Mouse (Mus musculus) layer of hippocampus, adult 9-11 months (tissue): Measurements from ENCODE around the gene Hmgcl.

Source experiments
- DNase-seq: peaks from one replicate; pipeline ENCODE4 v3.0.0; 2022

The Hmgcl gene

DNA sequence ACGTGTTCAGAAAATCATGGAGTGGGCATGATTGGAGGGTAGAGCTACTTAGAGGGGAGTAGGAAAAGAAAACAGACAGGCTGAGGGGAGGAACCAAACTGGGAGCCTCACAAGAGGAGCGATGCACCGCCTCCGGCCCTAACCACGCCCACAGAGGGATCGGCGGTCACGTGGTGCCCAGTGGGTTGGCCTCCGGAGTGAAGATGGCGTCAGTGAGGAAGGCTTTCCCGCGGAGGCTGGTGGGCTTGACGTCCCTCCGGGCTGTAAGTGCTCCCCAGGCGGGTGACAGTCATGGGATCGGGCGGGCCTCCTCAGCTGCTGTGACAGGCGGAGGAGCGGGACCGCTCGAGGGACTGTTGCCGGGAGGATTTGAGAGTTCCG is at the start of gene Hmgcl:
Gene Hmgcl, plus strand, starts transcription at position 171 of the 381 bp plus-strand sequence.
- peak; percentile 95 for DNase-seq

DNA sequence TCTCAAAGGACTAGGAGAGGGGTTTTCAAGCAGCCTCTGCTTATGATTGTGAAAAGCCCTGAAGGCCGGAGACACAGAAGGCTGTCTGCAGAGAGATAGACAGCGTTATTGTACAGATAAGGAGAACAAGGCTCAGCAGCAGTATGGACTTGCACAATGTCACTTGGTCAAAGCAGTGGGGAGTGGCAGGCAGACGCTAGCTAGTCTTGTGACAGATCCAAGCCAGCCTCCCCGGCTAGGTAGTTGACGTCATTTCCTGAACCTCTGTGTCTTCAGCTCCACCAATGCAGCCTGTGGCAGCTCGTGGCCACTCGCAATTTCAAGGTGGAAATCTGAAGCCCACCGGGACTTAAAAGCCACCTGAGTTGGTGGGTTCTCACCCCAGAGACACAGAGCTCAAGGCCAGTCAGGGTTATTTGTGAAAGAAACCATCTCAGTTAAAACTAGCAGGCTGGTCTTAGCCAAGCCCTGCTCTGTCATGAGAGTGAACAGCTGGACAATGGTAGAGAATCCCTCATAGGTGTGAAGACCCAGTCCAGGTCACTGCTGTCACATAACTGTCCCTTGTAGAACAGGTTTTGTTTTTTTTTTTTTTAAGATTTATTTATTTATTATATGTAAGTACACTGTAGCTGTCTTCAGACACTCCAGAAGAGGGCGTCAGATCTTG is 47.7 kb upstream of the Hmgcl start:
- DNase-seq: peak; percentile 70

DNA sequence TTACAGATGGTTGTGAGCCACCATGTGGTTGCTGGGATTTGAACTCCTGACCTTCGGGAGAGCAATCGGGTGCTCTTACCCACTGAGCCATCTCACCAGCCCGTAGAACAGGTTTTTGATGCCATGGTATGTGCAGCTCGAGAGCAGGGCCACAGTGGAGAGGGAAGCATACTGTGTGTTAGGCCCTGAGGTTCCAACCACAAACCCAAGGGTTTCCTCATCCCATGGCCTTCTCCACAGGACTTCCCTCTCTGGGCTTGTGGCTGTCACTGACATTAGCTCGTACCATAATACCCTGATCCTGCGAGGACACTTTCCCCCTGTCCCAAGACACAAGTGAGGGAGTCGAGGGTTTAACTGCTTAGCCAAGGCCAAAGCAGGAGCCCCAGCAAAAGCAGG is 47.2 kb upstream of the Hmgcl start:
- no peak for DNase-seq

DNA sequence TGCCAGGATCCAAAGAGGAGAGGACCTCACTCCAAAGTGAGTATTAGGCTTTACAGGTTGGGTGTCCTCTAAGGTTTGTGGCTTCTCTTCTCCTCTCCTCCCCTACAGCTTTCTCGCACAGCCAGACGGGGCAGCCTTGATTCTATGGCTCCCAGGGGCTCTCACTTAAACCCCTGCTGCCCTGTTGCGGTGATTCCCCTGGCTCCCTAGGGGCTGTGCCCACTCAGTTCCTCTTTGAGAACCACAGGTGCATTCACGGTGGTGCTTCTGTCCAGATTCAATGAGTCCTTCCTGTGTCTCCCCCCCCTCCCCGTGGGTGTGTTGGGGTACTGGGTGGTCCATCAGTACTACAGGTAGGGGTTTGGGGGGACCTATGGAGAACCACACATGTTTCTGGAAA is 46.2 kb upstream of the Hmgcl start:
- DNase-seq: no peak

DNA sequence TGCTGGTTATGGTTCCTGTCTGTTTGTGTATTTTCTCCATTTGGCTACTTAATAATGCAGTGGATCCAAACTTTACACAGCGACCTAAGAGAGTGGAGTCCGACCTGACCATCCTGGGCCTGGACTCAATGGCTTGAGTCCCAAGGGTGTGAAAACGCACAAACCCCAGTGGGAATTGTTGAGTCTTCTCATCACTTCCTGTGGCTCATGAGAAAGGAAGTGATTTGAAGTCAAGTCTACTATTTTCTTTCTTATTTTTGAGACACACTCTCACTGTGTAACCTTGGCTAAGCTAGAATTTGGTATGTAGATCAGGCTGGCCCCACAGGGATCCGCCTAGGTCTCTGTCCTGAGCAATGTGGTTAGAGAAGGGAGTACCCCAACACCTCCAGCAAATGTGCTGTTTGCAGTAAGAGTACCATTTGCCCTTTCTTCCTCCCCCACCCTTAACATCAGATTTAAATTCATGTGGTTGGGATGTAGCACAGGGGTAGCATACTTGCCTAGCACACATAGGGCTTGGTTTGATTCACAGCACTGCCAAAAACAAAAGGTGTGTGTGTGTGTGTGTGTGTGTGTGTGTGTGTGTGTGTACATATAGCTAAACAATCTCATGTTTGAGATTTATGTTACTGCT is 43.5 kb upstream of the Hmgcl start:
- DNase-seq: no peak

DNA sequence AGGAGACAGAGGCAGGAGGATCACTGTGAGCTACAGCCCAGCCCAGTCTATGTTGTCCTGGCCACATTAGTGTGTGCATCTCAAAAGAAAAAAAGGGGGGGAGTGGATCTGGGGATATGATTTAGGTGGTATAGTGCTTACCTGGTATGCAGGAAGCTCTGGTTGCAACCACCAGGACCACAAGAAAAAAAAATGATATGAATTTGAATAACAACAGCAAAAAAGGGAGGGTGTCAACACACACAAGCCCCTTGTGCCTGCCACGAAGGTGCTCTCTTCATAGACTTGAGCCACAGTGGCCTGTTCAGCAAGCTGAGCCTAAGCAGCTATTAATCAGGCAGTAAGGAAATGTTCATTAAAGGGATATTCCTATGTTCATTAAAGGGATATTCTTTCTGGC is 41.4 kb upstream of the Hmgcl start:
- no peak for DNase-seq

DNA sequence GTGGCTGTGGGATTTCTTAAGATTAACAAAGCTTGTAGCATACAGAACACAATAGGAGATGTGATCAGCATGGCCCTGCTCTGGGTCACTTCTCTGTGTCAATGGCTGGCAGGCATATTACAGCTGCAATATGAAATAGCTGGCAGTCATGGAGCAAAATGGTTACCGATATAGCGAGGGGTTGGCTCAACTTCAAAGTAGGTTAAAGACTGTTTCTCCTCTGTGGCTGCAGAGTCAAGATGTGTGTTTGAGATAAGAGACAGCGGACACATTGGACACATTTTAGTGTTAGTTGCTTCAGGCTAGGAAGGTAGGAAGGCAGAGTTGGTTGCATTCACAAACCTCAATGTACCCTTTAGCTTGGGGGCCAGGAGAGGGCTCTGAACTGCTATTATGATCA is 39.6 kb upstream of the Hmgcl start:
- no peak for DNase-seq

DNA sequence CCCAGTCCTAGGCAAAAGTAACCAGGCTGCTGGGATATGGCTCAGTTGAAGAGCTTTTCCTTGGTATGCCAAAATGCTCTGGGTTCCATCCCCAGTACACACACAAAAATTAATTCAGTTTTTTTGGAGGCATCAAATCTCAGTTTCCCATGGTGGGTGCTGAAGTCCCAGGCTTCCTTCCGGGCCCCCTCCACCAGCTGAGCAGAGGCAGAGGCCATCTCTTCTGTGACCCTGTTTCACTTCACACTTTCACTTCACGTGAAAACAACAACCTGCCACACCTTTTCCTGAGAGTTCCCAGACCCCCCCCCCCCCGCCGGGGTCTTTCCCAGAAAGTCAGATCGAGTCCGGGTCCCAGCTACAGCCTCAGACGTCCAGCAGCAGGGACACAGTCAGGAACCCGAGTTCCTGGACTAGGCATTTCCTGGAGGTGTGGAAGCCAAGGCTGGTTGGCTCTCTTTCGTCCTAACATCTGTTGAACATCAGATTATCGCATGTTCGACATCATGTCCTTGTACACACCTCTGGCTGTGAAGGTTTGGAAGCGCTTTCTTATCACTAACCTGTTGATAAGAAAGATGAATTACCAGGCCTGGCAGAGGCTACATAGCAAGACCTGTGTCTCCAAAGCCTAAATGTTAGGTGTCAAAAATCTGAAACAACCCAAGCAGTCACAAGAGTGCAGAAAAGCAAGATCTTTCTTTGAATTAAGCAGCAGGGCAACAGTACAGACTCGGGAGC is 36.8 kb upstream of the Hmgcl start:
- DNase-seq: no peak

DNA sequence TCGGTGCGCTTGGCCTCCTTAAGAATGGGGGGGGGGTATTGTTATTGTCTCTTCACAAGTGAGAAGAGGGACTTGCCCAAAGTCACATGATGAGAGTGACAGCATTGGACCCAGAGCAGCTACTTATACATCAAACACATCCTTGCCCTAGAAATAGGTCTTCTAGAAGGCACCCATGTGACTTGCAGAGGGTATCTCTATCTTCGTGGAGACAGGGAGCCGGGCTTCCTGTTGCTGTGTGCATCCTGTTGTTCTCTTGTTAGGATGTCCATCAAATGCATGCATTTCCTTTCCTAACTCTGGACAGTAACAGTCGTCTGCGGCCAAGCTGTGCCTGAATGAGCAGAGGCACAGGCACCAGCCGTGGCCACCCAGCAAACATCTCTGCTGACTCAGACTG is 34.7 kb upstream of the Hmgcl start:
- no peak for DNase-seq

DNA sequence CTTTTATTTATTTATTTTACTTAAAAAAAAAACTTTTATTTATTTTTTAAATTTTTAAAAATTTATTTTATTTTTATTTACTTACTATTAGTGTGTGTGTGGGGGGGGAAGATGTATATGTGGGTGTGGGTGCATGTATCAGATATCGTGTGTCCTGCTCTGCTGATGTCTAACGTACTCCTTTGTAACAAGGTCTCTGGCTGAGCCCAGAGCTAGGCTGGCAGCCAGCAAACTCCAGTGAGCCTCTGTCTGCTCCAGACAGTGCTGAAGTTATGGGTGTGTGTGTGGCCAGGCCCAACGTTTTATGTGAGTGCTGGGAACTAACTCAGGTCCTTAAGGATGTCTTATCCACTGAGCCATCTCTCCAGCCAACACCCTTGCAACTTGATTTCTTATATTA is 34.1 kb upstream of the Hmgcl start:
- DNase-seq: no peak

DNA sequence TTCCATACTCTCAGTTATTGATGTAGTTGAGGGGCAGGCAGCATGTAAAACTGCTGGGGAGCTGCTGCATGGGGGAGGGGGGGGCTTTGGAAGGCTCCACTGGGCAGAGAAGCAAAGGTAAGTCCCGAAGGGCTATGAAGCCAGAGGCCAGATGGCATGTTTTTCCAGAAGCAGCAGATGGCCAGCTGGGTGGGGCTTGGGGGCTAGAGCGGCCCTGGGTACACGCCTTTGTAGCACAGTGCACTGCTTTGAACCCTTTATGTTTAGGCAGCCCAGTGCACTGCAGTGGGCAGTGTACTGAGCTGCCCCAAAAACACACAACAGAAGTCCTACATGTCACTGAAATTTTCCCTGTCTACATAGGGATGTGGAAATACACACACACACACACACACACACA is 33.4 kb upstream of the Hmgcl start:
- no peak for DNase-seq

DNA sequence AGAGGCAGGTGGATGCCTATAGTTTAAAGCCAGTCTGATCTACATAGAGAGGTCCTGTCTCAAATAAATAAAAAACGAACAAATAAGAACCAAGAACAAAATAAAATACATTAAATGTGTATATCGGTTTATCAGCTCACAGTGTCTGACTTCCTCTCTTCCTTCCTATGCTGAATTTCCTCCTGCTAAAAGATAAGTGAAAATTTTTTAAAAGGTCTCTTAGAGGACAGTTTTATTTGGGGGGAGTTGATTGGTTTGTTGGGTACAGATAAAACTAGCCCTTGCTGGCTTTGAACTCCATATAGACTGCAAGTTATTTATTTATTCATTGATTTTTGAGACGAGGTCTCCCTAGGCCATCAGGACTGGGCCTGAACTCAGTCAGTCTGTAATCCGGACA is 32.8 kb upstream of the Hmgcl start:
- DNase-seq: no peak

DNA sequence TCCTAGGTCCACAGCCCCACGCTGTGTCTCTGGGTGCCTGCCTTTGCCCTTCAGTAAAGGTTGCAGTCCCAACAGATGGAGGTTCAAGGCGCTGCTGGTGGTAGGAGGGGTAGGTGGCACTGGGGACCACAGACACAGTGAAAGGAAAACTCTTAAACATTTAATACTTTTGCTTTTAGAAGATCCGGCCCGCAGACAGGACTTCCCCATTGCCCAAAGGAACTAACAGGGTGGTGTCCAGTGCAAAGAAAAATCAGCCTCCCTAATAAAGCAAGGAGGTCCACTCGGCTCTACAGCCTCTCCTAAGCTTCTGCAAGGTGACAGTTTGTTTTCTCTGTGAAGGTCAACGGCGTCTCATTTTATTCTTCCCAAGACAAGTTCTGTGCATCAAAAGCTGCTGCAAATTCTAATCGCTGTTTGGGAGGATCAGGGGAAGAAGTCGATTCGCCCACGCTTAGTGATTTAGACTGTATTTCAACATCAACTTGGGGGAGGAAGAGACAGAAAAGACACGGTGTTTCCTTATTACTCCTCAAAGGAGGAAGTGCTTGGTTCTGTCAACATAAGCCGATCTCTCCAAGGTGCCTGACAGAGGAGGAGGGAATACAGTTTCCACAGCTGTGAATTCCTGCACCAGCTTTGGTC is 27.5 kb upstream of the Hmgcl start:
- DNase-seq: peak; percentile 46

DNA sequence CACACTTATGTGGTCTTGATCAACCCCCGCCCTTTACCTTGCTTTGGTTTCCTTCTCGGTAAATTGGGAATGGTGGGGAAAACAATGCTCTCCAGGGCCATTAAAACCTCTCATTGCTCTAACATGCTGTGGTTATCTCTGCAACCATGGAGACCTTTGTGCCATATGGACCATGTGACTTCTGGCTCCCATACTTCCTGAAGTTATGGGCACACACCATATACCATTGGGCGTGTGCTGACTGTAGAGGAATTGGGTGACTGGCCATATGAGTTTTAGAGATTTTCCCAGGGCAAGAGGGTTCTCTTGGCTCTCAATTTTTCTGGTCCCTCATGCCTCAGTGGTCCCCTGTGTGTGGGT is 27.0 kb upstream of the Hmgcl start:
- DNase-seq: no peak

DNA sequence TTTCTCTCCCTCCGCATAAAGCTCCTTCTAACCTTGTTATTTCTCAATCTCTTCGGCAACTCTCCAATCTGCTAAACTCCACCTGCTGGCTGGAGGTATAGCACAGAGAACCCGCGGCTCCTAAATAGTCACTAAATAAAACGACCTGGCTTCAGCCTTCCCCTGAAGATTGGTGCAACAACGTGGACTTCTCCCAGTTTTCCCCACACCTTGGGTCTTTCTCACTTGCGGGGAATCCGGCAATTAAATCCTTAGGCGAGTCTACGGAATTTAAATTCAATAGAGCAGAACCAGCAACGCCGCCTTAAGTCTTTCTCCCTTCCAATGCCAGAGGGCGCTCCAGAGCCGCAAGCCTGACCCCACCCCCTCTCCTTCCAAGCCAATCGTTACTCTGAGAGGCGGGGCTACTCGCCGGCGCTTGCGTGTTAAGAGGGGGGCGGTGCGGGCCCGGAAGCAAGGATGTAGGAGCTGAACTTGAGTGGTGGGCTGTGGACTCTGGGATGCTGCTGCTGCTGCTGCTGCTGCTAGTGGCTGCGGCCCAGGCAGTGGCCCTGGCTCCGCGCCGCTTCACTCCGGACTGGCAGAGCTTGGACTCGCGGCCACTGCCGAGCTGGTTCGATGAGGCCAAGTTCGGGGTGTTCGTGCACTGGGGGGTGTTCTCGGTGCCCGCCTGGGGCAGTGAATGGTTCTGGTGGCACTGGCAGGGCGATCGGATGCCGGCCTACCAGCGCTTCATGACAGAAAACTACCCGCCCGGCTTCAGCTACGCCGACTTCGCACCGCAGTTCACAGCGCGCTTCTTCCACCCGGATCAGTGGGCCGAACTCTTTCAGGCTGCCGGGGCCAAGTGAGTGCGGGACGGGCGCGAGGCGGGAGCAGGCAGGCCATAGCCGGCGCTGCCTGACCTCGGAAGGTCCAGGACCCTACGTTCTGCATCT is 25.7 kb upstream of the Hmgcl start, which contains the start of gene Fuca1:
Gene Fuca1, plus strand, starts transcription at position 432 of the 938 bp plus-strand sequence.
- peak; percentile 95 for DNase-seq

DNA sequence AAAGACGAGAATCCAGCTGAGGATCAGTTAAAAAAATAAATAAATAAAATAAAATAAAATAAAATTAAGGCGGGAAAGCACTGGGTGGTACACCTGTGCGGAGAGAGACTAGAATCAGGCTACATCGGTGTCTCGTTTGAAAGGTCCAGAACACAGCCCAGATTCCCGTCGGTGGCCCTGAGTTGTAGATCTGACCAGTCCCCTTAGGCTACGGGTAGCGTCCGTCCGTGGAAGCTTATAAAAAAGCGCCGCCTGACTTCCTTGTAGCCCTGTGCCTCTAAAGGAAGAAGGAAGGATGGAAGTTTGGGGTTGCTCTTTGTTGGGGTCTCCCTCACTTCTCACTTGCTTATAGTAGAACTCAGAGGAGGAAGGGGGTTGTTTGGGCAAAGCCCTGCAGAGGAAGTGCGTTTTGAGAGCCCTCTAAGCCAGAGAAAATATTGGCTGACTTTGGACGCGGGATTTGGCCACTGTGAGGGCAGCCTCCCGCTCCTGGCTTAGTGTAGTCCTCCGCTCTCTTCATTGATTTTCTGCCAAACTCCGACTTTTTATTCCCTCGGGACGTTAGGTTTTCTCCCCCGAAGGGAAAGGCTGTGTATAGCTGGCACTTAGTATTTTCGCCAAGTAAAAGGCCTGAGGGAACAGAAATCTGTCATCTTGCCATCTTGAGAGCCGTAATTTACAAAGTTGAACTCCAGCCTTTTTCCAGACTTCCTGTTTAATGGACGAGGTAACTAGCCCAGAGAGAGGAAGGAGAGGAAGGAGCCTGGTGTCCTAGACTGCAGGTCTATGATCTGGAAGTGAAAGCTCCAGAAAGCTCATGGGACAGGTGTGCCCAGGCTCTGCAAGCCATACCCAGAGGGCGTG is 24.8 kb upstream of the Hmgcl start:
- no peak for DNase-seq

DNA sequence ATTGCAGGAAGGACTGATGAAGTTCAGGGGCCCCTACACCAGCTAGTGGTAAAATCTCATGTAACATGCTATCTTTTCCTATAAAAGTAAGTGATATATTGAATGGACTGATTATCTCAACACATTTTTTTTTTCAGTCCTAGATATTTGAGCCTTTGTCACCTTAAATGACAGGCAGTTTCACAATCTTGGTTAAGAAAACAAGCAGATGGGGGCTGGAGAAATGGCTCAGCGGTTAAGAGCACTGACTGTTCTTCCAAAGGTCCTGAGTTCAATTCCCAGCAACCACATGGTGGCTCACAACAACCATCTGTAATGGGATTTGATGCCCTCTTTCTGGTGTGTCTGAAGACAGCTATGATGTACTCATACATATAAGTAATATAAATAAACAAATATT is 24.1 kb upstream of the Hmgcl start:
- DNase-seq: no peak

DNA sequence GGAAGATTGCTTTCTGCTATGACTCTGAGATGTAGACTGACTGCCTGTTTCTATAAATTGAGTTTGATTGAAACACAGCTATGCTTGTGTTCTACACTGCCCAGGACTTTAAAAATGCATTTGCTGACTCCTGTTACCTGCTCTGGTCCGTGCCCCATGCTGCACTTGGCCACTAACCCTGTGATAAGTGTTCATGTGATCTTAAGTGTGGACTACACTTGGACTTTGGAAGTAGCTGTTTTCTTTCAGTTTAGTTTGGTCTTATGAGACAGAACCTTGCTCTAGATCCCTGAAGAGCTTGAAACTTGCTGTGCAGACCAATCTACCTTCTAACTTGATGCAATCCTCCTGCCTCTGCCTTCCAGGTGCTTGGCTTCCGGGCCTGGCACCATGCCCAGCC is 21.8 kb upstream of the Hmgcl start:
- no peak for DNase-seq

DNA sequence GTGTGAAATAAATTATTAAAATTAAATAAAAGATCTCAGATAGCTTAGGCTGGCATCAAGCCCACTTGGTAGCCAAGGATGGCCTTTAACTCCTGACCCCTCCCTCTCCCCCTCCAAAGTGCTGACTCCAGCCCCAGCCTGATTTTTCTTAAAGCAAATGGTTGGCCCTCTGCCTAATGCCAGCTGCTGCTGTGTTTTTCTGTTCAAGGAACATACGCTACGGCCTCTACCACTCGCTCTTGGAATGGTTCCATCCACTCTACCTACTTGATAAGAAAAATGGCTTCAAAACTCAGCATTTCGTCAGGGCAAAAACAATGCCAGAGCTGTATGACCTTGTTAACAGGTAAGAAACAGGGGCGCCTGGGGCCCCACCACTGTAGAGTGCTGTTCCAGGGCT is 20.9 kb upstream of the Hmgcl start:
- no peak for DNase-seq

DNA sequence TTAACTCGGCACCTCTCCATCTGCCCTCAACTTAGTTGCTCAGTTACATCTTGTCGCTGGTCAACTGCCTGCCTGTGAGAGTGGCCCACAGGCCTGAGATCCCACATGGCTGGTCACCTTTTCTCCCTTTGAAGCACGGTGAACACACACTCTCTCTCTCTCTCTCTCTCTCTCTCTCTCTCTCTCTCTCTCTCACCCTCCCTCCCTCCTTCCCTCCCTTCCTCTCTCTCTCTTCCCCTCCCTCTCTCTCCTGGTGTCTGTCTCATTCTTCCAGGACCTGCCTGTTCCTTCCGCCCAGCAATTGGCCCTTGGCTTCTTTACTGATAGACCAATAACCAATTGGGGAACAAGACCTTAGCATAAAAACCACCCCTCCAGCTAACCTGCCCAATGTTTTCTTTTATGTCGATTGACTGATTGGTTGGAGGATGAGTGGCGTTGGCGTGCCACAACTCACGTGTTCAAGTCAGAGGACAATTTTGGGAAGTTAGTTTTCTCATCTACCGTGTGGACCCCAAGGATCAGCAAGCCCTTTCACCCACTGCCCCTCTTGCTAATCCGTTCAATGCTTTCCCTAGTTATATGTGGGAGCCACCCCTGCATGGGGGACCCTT is 19.9 kb upstream of the Hmgcl start:
- no peak for DNase-seq

DNA sequence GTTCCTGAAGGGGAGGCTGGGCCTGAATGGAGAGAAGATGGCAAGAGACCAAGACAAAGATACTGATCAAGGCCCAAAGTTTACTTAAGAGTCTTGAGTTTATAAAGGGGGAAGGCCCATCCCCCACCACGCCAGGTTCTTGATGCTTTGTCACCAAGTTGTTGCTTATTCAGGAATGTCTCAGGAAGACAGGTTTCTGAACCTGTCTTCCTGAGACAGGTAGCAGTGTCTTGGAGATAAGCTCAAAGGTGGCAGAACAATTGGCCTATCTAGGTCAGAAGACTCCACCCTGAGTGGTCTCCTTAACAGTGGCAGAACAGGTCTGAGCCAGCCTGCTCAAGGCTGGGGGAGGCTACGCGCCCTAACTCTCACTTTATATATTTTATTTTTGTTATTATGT is 19.4 kb upstream of the Hmgcl start:
- DNase-seq: no peak
